Mouse (Mus musculus): ENCODE data around the gene Zfp950.

GRCm38 (mm10) chr19:61065011-61065410 is 75.6 kb downstream of the Zfp950 start:
- no peak for TF ChIP-seq CTCF (IDR thresholded peaks at IDR 0.05; ENCODE audit: low read depth, low read length)
- TF ChIP-seq POLR2A (IDR thresholded peaks at IDR 0.05; ENCODE audit: insufficient read depth, low read length) = no peak
- no peak for TF ChIP-seq EP300 (IDR thresholded peaks at IDR 0.05; ENCODE audit: insufficient read depth, low read depth, low read length)

Measured in ES-Bruce4 (cell line).